Mouse (Mus musculus) naive thymus-derived CD4-positive, alpha-beta T cell, adult 2 months (primary cell): ENCODE measurements at regions not wholly inside any gene's neighbourhood (a gene's known extent, or its start where the extent isn't known, plus 50 kb on each side); places are given as distances from the start of the nearest gene placed in this dataset.

Source experiments
- DNase-seq: peaks from one replicate; pipeline ENCODE4 v3.0.0-alpha.2; 2011; ENCODE audit warnings: low read depth

GRCm38 (mm10) chr6:99984057-99984855 is 258.1 kb upstream of the Prok2 start:
- DNase-seq, result no peak

- no peak for DNase-seq
Observed at GRCm38 (mm10) chr6:99979614-99980013, 253.4 kb upstream of the Prok2 start.

- DNase-seq, result no peak
Observed at GRCm38 (mm10) chr6:99978164-99978746, 252.1 kb upstream of the Prok2 start.

- no peak for DNase-seq
Observed at GRCm38 (mm10) chr6:99976144-99976543, 250.0 kb upstream of the Prok2 start.

- DNase-seq, result no peak
Observed at GRCm38 (mm10) chr6:99975486-99975885, 249.3 kb upstream of the Prok2 start.

GRCm38 (mm10) chr6:99974464-99974863 is 248.3 kb upstream of the Prok2 start:
- no peak for DNase-seq

- DNase-seq, result no peak
Observed at GRCm38 (mm10) chr6:99971376-99971775, 245.2 kb upstream of the Prok2 start.

- no peak for DNase-seq
Observed at GRCm38 (mm10) chr6:99968889-99969288, 242.7 kb upstream of the Prok2 start.

- no peak for DNase-seq
Observed at GRCm38 (mm10) chr6:99967465-99967864, 241.3 kb upstream of the Prok2 start.

- no peak for DNase-seq
Observed at GRCm38 (mm10) chr6:99964540-99964939, 238.3 kb upstream of the Prok2 start.

- DNase-seq, result no peak
Observed at GRCm38 (mm10) chr6:99964007-99964406, 237.8 kb upstream of the Prok2 start.

- no peak for DNase-seq
Observed at GRCm38 (mm10) chr6:99959371-99959770, 233.2 kb upstream of the Prok2 start.

- DNase-seq, result no peak
Observed at GRCm38 (mm10) chr6:99954832-99955830, 228.9 kb upstream of the Prok2 start.

GRCm38 (mm10) chr6:99953980-99954776 is 228.0 kb upstream of the Prok2 start:
- DNase-seq, result no peak

GRCm38 (mm10) chr6:99950811-99951210 is 224.6 kb upstream of the Prok2 start:
- no peak for DNase-seq

GRCm38 (mm10) chr6:99946917-99947316 is 220.7 kb upstream of the Prok2 start:
- DNase-seq, result no peak

- no peak for DNase-seq
Observed at GRCm38 (mm10) chr6:99946481-99946880, 220.3 kb upstream of the Prok2 start.

- no peak for DNase-seq
Observed at GRCm38 (mm10) chr6:99945691-99946090, 219.5 kb upstream of the Prok2 start.

GRCm38 (mm10) chr6:99942958-99943357 is 216.8 kb upstream of the Prok2 start:
- no peak for DNase-seq

- DNase-seq, result no peak
Observed at GRCm38 (mm10) chr6:99940118-99940517, 213.9 kb upstream of the Prok2 start.

GRCm38 (mm10) chr6:99939382-99939781 is 213.2 kb upstream of the Prok2 start:
- DNase-seq, result no peak

- no peak for DNase-seq
Observed at GRCm38 (mm10) chr6:99938949-99939348, 212.8 kb upstream of the Prok2 start.
